Mouse (Mus musculus) adrenal gland, adult 18-20 months (tissue): ENCODE measurements at regions not wholly inside any gene's neighbourhood (a gene's known extent, or its start where the extent isn't known, plus 50 kb on each side); places are given as distances from the start of the nearest gene placed in this dataset.

Experiments used
- DNase-seq, 2 experiments: peaks; one replicate each; pipeline ENCODE4 v3.0.0; 2021 to 2022; ENCODE audit warnings: low spot score in 2 of 2

DNA sequence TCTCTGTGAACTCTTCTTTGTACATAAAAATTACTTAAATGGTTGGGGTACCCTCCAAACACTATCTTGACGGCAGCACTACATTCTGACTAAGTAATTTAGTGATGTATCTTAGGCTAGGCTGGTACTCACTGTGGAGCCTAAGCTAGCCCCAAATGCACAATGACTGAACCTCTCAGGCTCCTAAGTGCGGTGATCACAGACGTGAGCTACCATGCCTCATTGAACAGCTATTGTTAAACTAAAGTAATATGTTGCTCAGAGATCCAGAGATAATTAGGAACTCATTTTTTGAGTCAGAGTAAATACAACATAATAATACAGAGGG is 122.7 kb upstream of the Itga4 start:
- no peak for DNase-seq

DNA sequence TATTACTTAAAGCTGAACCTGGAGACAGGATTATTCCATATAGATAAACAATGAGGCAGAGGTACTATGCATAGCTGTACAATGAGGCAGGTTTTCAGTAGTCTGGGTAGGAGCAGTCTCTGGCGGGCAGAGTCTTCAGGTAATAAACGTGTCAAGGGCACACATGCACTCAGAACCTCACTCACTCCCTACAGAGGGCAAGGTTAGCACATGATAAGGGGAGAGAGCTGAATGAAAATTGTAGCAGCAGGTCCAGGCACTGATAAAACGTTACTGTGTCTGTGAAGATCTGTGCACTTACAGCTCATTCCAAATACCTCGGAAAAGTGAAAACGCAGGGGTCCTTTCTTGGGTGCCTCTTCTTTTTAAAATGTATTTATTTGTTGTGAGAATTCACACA is 120.9 kb upstream of the Itga4 start:
- DNase-seq = no peak

DNA sequence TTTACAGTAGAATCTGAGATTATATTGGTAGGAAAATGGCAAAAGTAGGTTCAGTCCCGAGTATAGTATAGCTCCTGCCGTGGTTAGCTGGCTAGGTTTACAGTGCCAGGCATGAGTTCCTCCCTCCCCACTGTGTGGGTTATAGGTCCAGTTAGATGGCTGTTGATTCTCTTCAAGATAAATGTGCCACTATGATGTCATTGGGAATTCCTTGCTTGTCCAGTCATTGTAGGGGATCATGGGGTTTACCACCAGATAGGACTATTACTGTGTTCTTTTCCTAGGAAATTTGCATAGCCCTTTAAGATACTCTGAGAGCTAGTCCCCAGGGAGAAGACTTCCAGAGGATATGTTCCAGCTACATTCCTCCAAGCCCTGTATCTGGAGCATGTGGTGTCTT is 119.2 kb upstream of the Itga4 start:
- DNase-seq = no peak

DNA sequence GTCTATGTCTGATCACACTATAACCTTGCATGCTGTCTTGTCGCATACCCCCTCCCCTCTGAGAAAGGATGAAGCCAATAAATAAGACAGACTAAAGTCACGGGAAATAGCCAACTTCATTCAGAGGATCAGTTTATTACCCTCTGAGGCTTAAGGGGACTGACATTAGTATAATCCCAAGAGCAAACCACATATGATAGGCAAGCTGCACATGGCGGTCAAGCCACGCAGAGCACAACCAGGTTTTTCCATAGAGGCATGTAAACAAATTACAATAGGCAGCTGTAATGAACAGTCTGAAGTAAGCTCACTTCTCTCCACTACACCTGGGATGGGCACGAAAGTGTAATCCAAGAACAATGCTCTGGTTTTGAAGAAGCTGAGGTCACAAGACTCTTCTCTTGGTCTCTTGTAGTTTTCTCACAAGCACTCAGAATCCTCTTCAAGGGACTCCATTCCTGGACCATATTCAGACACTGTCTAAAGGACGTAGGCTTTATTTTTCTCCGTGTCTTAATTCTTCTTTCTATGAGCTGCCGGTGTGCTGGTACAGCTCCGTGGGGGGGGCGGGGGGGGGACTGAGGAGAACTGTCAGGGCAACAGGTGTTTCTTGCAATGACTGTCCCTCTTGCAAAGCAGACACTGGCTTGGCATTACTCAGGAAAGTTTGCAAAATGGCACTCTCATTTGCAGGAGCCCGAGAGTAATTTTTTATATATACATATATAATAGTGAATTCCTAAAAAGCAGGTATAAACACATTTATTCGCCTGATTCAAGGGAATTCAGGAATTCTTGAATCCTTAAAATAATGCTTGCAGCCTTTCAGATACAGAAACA is 118.4 kb upstream of the Itga4 start:
- DNase-seq = no peak

DNA sequence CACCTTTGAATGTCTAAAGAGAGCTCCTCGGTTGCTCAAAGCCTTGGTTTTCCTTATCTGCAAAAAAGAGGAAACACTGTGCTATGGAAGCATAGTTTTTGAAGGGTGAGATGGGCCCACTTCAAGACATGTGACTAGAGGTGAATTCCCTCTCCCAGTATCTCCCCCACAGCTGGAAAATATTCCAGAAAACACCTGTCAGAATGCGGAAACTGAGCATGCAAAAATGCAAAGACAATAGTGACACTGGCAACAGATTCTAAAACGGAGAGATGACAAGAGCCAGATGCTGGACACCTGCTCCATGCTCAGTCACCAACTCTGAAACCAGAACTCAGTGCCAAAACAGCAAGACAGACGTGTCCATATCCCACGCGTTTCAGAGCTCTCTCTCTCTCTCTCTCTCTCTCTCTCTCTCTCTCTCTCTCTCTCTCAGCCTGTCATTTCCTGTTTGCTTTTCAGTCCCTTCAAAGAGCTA is 117.5 kb upstream of the Itga4 start:
- DNase-seq = no peak

DNA sequence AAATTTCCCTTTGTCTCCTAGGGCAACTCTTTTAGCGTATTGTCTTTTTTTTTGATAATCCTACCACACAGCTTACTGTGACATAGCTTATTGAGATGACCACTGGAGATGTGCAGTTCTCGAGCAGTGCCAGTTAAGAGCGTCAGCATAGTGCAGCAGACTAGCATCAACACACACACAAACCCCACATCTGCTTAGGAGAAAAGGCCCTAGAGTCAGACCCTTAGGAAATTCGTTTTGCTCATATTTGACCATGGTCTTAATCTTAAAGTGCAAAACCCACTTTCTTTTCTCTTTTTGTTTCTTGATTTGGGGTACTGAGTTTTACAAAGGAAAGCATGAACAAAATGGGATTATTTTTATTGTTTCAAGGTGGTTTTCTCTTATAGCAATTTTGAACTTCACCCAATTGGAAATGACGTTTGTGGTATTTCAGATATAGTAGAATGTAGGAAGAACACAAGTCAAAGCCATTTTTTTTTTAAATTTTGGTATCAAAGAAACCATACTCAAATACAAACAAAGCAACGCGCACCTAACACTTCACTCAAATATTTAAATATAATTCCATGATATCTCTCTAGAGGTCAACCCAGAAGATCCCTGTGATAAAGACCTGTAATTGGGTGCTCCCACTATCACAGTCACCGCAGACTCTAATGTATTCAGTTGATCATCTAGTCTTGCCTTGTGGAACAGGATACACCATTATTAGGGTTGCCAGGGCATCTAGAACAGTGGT is 116.7 kb upstream of the Itga4 start:
- no peak for DNase-seq

DNA sequence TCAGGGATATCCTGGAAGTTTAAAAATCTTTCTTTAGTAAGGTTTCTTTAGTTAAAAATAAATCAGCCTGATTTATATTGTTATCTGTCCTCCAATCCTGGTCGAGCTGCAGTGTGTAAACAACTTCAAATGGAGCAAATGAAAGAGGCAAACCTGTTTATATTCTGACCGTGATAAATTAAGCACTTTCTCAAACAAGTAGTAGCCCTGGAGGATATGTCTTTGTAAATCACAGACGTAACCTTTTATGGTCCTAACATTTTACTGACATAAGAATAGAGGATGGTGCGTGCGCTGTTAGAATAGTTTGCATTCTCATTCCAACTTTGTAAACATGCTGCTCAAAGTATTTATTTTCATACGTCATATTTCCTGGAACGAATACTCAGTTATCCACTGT is 113.3 kb upstream of the Itga4 start:
- no peak for DNase-seq

DNA sequence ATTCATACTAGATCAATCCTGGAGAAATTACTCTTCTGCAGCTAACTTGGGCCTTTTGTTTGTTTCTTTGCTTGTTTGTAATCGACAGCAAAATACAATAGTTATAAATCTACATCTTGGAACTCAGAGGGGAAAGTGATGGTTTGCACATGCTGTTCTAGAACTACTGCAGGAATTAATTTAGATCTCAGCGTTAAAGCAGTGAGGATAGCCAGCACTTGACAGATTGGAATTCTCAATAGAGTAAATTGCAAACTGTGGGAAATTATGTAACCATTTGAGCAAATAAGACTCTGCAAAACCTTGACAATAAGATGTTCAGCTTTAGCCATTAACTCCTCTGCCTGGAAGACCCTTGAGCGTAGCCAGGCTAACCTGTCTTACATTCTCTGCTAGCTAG is 112.0 kb upstream of the Itga4 start:
- no peak for DNase-seq

DNA sequence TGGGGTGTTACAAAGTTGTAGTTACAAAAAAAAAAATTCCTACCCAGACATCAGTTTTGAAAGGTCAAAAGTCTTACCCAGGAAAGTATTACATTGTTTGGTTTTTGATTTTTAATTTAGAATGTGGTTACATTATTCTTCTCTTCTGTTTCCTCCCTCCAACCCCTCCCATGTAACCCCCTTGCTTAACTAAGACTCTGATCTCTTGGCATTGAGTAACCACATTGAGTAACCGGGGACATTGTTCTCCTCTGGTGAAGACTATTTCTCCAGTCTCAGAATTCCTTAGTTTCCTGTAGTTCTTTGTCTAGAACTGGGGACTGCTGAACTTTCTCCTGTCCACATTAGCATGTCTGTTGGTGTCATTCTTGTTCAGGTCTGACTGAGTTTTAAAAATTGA is 109.3 kb upstream of the Itga4 start:
- no peak for DNase-seq

DNA sequence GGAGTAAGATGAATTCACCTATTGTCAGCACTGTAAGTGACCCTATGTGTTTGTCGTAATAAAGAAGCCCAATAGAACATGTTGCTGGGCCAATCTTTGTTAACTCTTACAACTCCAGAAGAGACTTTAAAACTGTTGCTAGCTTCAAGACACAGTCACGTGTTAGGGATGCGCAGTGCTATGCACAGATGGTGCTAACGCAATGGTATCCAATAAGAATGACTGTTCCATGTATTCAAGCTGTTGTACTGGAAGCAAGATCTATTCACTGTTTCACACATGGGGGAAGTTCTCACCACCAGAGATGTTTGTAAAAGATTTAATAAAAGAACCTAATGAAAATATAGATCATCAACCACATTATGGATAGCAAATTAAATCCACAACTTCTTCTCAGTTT is 108.7 kb upstream of the Itga4 start:
- no peak for DNase-seq

DNA sequence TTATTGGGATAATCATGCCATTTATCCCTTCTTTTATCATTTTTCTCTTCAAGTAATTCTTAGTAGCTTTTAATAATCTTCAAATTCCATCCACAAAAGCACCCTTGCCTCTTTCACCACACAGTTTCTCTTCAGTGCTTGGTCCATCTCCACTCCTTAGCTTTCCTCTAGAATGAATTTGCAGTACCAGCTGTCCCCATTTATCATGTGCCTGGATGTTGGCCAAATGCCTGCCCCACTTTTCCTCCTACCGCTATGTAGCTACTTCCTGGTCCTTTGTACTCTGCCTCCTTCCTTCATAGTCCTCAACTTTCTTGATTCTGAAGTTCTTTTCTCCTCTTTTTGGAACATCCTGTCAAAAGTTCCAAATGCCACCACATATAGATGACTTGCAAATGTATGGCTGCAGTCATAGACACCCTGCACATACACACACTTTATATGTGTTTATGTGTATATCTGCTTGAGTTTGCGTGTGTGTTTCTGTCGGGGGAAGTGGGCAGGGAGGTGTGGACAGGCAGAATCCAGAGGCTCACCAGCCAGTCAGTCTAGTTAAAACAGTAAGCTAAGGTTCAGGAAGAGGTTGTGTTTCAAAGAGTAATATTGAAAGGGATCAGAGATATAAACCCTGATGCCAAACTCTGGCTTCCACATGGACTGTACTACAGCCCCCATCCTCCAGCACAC is 106.1 kb upstream of the Itga4 start:
- peak; percentile 8 to 27 for DNase-seq

DNA sequence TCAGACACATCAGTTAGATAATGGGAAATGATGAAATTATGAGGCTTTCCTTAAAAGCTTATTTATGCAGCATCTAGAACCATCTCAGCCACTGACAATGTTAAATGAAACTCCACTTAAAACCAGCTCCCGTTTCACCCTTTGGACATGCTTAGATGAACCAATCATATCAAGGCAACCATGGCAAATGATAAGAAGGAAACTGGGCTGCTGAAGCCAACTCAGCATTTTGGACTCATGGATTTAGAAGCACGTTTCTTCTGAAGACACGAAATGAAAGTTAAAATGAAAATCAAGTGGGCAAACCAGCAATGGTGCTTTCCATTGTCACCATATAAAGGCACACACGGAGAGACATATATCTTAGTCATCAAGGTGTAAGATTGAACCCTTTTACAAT is 103.6 kb upstream of the Itga4 start:
- no peak for DNase-seq

DNA sequence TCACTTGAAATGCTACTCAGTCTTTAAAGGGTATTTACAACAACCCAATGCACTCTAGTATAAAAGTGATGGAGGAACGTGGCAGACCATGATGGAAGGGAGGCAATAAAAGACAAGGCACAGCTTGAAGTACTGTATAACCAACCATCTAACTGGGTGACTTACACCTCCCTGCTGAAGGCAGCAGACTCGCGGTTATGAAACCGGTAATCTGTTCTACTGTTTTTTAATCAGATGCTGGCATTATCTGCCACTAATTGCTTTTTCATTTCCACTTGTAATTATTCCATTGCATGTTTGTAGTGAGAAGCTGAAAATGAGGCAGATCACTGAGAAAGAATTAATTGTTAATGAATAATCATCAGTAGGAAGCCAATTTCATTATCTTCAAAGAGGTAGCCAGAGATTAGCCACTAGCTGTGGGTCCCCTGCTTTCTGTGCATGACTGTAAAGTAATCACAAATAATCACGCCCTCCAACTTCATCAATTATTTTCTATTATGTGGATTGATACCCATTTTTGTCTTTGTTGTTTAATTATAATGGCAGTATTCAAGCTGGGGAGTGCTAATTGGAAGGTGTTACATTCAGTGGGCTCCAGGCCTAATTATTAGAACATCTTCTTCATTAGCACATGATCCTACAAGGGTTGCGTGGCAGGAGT is 103.1 kb upstream of the Itga4 start:
- DNase-seq = no peak

DNA sequence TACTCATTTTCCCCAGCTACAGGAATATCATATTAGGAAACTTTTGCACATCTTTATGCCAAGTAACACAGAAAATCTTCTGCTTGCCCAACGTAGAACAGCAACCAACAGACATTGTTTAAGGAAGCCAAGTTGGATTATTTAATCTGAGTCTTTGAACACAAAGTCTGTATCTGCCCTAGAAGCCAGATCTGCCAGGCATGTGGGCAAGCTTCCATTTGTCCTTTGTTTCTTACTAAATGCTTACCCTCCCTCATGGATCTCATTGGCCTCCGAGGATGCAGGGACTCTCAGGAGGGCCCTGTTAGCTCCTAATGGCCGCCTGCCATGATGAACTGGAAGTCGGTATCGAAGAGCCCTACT is 102.5 kb upstream of the Itga4 start:
- DNase-seq = no peak

DNA sequence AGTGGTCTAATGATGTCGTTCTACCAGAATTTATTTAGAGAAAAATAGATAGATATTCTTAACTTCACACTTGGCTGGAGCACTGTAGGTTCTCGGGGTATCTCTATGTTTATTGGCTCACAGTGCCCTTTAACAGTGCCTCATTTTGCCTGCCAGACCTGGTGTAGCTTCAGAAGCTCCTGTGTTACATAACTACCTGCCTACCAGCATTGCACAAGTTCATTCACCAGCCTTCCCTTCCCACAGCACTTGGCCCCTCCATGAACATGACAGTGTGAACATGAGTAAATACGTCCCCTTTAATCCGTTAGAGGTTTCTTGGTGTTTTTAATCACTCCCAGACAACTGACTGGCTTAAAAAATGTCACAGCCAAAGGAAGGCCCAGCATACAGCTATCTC is 102.2 kb upstream of the Itga4 start:
- DNase-seq = no peak

DNA sequence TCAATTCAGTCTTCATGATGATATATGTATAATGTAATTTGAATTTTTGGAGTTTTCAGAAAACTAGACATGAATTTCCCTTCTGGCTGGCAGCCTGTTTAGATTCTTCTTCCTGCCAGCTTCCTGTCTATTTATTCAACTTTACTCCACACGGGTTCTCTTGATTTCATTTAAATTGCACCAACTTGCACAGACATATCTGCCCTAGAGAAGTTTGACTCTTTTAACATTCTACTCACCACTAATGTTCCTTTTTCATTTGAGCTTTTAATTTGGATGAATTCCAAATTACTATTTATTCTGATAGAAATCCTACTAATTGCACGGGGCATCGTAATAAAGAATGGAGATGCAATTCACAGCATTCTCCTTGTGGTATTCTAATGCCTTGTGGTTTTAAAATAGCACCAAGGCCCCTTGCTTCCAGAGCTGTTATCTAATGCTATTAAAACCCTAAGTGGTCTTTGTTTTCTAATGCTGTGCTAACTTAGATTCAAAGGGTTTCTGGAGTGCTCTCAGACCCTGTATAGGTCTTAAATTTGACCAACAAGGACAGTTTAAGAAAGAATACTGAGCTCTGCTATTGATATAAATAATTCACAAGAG is 96.7 kb upstream of the Itga4 start:
- DNase-seq = no peak

DNA sequence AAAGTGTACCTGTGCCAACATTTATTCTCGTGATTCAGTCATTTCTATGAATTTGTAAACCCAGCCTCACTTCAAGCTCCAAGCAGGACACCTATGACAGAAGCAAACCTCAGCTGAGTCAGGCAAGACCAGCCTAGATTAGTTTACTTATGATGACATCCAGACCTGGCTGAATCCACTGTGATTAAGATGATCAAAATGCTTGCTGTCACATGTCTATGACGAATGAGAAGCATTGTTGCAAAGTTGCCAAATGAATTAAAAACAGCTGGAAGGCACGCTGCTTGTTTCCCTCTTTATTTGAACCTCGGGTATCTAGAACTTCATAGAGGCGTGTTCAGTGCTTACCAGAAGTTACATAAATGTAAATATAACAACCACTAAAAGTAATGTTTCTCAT is 95.9 kb upstream of the Itga4 start:
- no peak for DNase-seq

DNA sequence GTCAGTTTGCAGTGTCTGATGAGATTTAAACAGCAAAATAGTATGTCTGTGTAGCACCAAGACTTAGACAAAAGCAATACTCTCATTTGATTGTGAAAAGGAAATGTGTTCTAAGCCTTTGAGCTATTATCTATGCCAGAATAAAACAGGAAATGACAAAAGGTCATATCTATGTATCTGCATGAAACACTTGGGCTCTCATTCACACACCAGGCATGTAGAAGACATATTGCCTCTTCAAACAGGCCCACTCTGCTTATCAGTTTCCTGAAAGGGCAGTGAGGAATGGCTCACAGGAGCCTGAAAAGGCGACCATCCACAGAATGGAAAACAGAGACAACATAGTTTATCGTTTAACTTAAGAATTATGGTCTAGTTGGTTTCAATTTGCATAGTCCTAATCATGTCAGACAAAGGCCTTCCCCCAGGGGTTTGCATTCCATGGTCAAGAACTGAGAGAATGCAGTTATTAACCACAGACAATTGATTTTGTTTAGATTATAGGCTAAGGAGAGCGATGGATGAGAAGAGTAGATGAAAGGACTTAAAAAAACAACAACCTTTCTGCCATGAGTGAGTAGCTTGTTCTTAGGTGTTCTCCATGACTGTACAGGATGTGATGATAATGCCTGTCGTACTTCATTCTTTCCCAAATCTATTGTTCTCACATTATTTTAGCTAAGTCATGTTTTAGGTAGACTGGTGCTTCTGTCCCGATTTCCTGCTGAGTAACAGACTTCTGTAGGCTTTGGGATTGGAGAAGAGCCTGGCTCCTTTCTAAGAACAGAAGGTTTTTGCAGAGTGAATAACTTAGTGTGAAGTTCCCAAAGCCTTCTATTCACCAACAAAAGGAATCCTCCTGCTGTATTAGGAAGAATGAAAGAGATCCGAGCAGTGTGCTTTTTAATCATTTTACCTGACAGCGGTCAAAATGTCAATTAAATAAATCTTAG is 82.0 kb upstream of the Itga4 start:
- DNase-seq = no peak

DNA sequence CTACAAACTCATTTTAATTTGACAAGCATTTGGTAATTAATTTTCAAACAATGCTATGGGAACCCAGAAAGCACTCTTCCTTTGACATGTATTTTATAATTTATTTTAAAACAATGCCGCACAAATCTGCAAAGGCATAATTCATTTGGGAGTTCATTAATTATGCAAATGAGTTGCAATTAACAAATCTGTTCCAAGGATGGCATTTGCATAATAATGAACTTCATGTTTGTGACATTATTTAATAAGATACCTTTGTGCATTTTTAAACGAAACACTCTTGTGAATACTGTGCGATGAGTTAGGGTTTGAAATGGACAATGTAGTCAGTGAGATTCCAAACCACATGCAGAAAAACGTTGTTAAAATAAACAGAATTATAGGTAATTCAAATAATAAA is 80.9 kb upstream of the Itga4 start:
- no peak for DNase-seq

DNA sequence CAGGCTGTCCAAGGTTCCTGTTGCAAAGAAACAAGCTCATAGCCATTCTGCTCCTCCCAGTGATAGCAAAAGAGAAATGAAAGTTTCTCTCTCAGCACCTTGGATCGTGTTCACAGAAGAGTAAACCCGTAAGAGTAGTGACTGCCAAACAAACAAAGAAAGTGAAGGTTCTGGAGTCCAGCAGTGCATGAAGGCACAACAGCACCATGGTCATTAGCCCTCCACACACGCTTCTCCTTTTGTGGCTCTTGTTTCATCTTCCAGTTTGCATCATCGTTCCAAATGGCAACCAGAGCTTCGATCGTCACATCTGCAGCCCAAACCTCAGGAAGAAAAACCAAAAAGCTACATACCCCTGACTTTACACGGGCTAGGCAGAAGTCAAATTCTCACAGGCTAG is 74.4 kb upstream of the Itga4 start:
- DNase-seq = no peak
